Mouse (Mus musculus): Measurements from ENCODE around the gene Ankrd23. TPM values are rescaled to one million over a fixed set of nuclear protein-coding genes. Genes with fewer than 3 reads are reported as not detected.

The Ankrd23 gene
- polyA plus RNA-seq, 1 experiment = 18.1 TPM

DNA sequence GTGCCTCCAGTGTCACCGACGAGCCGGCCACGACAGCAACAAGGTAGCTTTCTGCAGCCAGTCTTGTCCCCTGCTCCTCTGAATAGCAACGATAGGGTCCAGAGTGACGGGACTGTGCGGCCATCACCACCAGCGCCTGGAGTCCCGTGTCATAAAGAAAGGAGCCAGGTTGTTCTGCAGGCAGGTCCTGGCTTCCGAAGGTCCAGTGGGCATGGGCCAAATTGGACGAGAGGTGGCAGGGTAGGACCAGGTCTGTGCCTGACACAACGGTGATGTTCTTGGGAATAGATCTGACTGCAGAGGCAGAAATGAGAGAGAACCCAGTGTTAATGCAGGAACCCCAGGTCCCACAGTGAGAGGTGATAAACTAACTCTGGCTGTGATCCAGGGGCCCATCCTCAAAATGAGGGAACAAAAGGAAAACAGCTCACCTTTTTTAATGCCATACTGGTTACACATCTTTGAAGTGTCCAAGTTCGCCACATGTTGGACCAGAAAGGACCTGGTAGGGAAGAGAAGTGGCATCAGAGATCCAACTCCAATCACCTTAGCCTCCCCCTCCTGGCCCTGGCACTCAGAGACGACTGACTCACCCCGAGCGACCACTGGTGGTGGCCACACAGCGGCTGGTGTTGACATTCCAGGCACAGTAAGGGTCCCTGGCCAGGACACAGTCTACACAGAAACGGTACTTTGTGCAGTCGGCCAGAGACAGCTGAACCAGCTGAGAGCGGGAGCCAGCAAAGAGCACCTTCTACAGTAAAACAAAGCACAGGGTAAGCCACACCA lies 13.6 kb upstream of the Ankrd23 start:
- TF ChIP-seq CTCF (IDR thresholded peaks at IDR 0.05; ENCODE audit: borderline replicate concordance, extremely low read depth, insufficient read depth, insufficient read length) (no peak), POLR2A (IDR thresholded peaks at IDR 0.05; ENCODE audit: borderline replicate concordance, extremely low read depth, insufficient read depth, insufficient read length, poor library complexity, severe bottlenecking) (no peak)
- DNase-seq (ENCODE audit: low read depth) = no peak

DNA sequence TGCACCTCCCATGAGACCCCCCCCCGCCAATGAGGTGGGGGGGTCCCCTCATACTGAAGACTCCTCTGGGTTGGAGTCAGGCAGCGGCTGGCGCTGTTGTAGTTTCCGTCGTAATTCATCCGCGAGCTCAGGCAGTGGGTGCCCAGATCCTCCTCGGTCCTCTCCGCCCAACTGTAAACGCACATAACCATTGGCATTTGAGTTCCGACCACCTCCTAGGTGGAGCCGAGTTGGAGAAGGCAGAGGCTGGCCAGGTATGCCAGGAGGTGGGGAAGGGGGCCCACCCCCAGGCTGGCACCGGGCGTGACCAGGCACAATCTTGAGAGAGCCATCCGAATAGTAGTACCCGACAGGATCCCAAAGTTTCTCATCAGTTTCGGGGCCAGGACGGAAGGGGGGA lies 12.8 kb upstream of the Ankrd23 start:
- TF ChIP-seq POLR2A (IDR thresholded peaks at IDR 0.05; ENCODE audit: borderline replicate concordance, extremely low read depth, insufficient read depth, insufficient read length, poor library complexity, severe bottlenecking) (no peak), CTCF (IDR thresholded peaks at IDR 0.05; ENCODE audit: borderline replicate concordance, extremely low read depth, insufficient read depth, insufficient read length) (no peak)

DNA sequence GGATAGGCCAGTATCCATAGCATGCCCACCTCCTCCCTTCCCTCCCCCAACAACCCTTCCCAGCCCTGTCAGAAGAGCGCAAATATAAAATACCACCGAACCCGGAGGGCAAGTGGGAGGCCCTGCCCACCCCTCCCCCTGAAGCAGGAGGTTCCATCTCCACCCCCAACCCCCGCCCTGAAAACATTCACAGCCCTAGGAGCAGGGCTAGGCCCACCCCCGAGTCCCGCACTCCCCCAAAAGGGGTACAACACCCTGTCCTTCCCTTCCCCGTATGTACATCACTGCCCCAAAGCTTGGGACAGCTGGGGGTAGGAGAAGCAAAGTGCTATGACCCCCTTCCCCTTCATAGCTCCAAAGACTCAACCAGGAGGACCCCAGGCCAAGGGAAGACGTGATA lies 12.1 kb upstream of the Ankrd23 start:
- TF ChIP-seq CTCF (IDR thresholded peaks at IDR 0.05; ENCODE audit: borderline replicate concordance, extremely low read depth, insufficient read depth, insufficient read length) (no peak), POLR2A (IDR thresholded peaks at IDR 0.05; ENCODE audit: borderline replicate concordance, extremely low read depth, insufficient read depth, insufficient read length, poor library complexity, severe bottlenecking) (no peak)
- no peak for DNase-seq (ENCODE audit: low read depth)

More for the DNA sequence above, 12.8 kb upstream of the Ankrd23 start:
- no peak for DNase-seq (ENCODE audit: low read depth)

DNA sequence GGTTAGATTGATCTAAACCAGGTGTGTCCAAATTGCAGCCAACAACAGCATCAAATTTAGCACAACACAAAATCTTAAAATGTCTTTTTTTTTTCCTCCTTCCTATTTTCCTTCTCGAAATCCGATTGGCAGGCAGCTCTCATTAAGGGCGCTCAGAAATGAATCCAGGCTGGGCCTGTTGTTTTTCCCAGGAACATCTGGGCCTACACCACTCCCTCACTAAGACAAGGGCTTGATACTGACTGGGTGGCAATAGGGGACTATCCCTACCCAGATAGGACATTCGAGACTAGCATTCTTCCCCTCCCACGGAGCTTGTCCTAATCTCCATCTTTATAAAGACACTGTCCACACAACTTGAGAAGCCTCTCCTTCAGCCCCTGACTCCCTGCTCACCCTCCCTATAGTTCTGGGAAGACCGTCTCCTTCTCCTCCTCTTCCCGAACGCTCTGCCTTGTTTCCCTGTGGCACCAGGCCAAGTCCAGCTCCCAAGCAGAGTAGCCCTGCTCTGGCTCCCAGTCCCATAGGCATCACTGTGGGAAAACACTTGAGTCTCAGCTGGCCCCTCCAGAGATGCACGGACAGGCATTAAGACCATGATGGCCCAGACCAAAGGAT lies 11.4 kb upstream of the Ankrd23 start:
- no peak for TF ChIP-seq POLR2A (IDR thresholded peaks at IDR 0.05; ENCODE audit: borderline replicate concordance, extremely low read depth, insufficient read depth, insufficient read length, poor library complexity, severe bottlenecking)
- TF ChIP-seq CTCF (IDR thresholded peaks at IDR 0.05; ENCODE audit: borderline replicate concordance, extremely low read depth, insufficient read depth, insufficient read length) = no peak
- peak; percentile 52 for DNase-seq (ENCODE audit: low read depth)

DNA sequence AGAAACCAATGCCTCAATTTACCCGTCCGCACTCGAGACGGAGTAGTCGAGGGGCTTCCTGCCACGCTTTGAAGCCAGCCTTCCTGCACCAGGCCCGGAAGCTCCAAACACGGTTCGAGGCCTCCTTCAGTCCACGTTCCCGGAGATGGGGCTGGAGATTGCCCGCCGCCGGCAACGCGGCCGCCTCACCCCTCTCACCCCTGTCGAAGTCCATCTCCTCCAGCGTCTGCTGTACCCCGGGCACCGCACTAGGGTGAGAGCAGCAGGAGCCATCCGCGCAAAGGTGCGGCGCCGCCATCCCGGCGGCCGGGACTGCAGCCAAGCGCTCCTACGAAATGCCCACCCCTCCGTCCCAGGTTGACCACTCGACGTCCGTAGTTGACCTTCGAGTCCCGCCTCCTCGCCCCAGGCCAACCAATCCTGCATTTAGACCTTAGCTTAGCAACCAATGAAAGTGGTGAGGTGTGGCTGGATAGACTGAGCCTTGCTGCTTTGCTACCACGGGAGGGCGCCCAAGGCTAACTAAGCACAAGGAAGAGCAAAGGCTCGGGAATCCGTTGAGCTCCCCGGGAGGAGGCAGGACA lies 10.3 kb upstream of the Ankrd23 start, which contains the start of gene Ankrd39:
Ankrd39 (minus strand) TSS at position 558 of the 584 bp plus-strand sequence.
- TF ChIP-seq CTCF (IDR thresholded peaks at IDR 0.05; ENCODE audit: borderline replicate concordance, extremely low read depth, insufficient read depth, insufficient read length) = peak; percentile 98
- TF ChIP-seq POLR2A (IDR thresholded peaks at IDR 0.05; ENCODE audit: borderline replicate concordance, extremely low read depth, insufficient read depth, insufficient read length, poor library complexity, severe bottlenecking) = peak; percentile 90
- DNase-seq (ENCODE audit: low read depth) = peak; percentile 100

DNA sequence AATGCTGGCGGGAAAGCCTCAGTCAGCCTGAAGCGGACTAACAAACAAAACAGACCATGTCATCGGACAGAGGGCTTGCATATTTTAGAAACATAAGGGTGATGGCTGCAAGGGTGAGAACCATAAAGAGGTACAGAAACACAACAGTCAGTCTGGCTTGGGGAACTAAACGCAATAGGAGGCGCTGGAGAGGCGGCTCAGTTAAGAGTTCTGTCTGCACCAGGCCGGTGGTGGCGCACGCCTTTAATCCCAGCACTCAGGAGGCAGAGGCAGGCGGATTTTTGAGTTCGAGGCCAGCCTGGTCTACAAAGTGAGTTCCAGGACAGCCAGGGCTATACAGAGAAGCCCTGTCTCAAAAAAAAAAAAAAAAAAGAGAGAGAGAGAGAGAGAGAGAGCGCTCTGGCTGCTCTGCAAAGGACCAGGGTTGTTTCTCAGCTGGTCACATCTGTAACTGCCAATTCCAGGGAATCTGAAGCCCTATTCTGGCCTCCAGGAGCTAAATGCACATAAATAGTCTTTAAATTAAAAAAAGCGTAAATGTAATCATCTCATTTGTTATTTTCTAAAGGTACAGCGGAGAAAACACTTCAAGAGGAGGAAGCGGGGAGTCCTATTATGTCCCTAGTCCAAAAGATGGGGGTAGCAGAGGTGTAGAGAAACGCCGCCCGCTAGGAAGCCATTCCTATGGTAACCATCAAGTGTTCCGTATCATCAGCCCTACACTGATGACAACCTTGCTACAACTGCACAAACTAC lies 9.3 kb upstream of the Ankrd23 start:
- no peak for DNase-seq (ENCODE audit: low read depth)
- TF ChIP-seq CTCF (IDR thresholded peaks at IDR 0.05; ENCODE audit: borderline replicate concordance, extremely low read depth, insufficient read depth, insufficient read length) (no peak), POLR2A (IDR thresholded peaks at IDR 0.05; ENCODE audit: borderline replicate concordance, extremely low read depth, insufficient read depth, insufficient read length, poor library complexity, severe bottlenecking) (no peak)

DNA sequence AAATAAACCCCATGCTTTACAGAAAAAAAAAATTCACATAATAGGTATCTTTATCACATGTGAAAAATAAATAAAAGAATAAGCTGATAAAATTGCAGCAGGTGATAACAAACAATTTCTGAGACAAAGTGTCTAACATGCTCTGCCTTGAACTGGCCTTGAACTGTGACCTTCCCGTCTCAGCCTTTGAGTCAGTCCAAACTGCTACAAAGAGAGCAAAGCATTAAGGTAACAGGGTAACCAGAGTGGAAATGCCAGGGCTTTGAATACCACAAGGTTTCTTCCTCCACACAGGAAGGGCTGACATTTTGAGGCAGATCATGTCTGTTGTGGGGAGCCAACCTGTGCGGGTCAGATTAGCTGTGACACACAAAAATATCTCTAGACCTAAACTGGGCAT lies 8.7 kb upstream of the Ankrd23 start:
- no peak for TF ChIP-seq POLR2A (IDR thresholded peaks at IDR 0.05; ENCODE audit: borderline replicate concordance, extremely low read depth, insufficient read depth, insufficient read length, poor library complexity, severe bottlenecking)
- no peak for TF ChIP-seq CTCF (IDR thresholded peaks at IDR 0.05; ENCODE audit: borderline replicate concordance, extremely low read depth, insufficient read depth, insufficient read length)
- no peak for DNase-seq (ENCODE audit: low read depth)

DNA sequence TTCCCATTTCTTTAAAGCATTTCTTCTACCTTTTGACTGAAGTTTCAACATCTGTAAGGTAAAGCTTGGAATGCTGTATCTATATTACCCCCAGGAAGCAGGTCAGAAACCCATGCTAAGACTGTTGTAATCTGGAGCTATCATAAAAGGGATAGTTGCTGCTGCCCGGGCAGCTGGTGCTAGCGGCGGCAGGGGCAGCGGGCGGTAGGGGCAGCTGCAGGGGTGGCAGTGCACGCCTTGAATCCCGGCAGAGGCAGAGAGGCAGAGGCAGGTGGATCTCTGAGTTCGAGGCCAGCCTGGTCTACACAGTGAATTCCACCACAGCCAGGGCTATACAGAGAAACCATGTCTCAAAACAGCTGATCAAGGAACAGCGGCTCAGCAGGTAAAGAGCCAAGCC lies 6.2 kb upstream of the Ankrd23 start:
- DNase-seq (ENCODE audit: low read depth) = no peak
- no peak for TF ChIP-seq POLR2A (IDR thresholded peaks at IDR 0.05; ENCODE audit: borderline replicate concordance, extremely low read depth, insufficient read depth, insufficient read length, poor library complexity, severe bottlenecking)
- TF ChIP-seq CTCF (IDR thresholded peaks at IDR 0.05; ENCODE audit: borderline replicate concordance, extremely low read depth, insufficient read depth, insufficient read length) = no peak

DNA sequence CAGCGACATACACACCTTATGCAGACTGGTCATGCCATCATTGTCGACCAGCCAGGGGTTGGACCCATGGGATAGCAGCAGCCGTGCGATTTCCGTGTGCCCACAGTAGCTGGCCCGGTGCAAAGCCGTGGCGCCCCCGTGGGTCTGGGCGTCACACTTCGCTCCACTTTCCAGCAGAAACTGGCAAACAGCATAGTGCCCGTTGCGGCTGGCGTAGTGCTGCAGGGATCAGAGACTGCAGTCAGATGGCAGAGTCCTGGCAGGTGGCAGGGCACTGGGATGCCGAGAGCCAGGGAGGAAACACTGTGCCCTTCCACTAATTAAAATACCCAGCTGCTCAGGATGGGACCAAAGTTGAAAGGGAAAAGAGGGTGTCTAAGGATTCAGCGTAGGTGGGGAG lies 5.2 kb upstream of the Ankrd23 start:
- no peak for TF ChIP-seq CTCF (IDR thresholded peaks at IDR 0.05; ENCODE audit: borderline replicate concordance, extremely low read depth, insufficient read depth, insufficient read length)
- TF ChIP-seq POLR2A (IDR thresholded peaks at IDR 0.05; ENCODE audit: borderline replicate concordance, extremely low read depth, insufficient read depth, insufficient read length, poor library complexity, severe bottlenecking) = no peak
- no peak for DNase-seq (ENCODE audit: low read depth)

DNA sequence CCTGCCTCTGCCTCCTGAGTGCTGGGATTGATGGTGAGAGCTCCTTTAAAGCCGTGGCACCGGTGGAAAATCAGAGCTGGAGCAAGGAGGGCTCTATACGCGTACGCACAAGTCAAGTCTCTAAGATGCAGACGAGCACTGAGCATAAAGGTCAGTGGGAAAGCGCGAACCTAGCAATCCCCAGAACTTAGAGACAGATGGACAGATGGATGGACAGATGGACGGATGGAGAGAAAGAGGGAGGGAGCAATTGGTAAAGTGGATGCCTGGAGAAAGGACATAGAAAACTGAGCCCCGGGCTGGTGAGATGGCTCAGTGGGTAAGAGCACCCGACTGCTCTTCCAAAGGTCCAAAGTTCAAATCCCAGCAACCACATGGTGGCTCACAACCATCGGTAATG lies 4.1 kb upstream of the Ankrd23 start:
- TF ChIP-seq POLR2A (IDR thresholded peaks at IDR 0.05; ENCODE audit: borderline replicate concordance, extremely low read depth, insufficient read depth, insufficient read length, poor library complexity, severe bottlenecking) = no peak
- TF ChIP-seq CTCF (IDR thresholded peaks at IDR 0.05; ENCODE audit: borderline replicate concordance, extremely low read depth, insufficient read depth, insufficient read length) = no peak
- no peak for DNase-seq (ENCODE audit: low read depth)

DNA sequence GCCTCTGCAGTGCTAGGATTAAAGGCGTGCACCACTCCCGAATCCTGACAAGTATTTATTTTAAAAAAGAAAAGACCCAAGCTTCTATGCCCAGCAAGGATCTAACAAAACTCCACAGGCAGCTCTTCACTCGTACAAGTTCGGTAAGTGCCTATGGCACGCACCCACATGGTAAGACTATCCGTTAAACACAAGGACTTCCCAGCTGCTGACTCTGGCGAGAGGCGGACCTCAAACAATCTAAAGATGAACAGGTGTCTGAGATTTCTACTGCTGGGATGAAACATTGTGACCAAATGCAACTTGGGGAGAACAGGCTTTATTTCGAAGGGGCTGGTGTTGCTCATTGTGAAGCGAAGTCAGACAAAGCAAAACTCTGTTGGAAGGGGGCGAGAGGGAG lies 3.4 kb upstream of the Ankrd23 start:
- no peak for TF ChIP-seq POLR2A (IDR thresholded peaks at IDR 0.05; ENCODE audit: borderline replicate concordance, extremely low read depth, insufficient read depth, insufficient read length, poor library complexity, severe bottlenecking)
- no peak for TF ChIP-seq CTCF (IDR thresholded peaks at IDR 0.05; ENCODE audit: borderline replicate concordance, extremely low read depth, insufficient read depth, insufficient read length)
- DNase-seq (ENCODE audit: low read depth) = no peak
